Mouse (Mus musculus) heart, embryonic 14.5 days (tissue): ENCODE data around the gene Rap2a. TPM values are rescaled to one million over a fixed set of nuclear protein-coding genes. Genes with fewer than 3 reads are reported as not detected.

Source experiments
- ATAC-seq: fragments of 200-750 bp; cut with Nextera tagmentation; 2 replicates; pipeline ENCODE4 v1.8.0; 2017; ENCODE audit warnings: low read depth, moderate TSS enrichment; ENCODE audit not compliant: insufficient number of reproducible peaks, insufficient read depth, low FRiP score
- H3K27ac ChIP-seq, 2 experiments: fragments of 200-500 bp in 1 of 2; fragments of 300-500 bp in 1 of 2; sonication (generic) in 1 of 2; replicated peaks in 1 of 2; 2 replicates each; pipeline ENCODE4 v1.5.1; 2012 to 2014; ENCODE audit warnings: low read depth in 2 of 2, low read length in 2 of 2, control low read depth in 1 of 2, mild to moderate bottlenecking in 1 of 2, mixed read lengths in 1 of 2; ENCODE audit not compliant: control insufficient read depth in 1 of 2, insufficient read depth in 1 of 2
- H3K27me3 ChIP-seq: fragments of 300-500 bp; sonication (generic); 2 replicates; pipeline ENCODE4 v1.6.1; 2014; ENCODE audit warnings: mild to moderate bottlenecking, low read length, control low read depth; ENCODE audit not compliant: control insufficient read depth, insufficient read depth
- H3K36me3 ChIP-seq: fragments of 300-500 bp; sonication (generic); 2 replicates; pipeline ENCODE4 v1.6.1; 2014; ENCODE audit warnings: mild to moderate bottlenecking, control low read depth, low read length, mixed read lengths; ENCODE audit not compliant: control insufficient read depth, insufficient read depth
- H3K4me1 ChIP-seq, 2 experiments: fragments of 200-500 bp in 1 of 2; fragments of 300-500 bp in 1 of 2; sonication (generic) in 1 of 2; 2 replicates each; pipeline ENCODE4 v1.6.1; 2012 to 2014; ENCODE audit warnings: low read length in 2 of 2, control low read depth in 1 of 2, mixed read lengths in 1 of 2; ENCODE audit not compliant: control insufficient read depth in 2 of 2, insufficient read depth in 2 of 2
- H3K4me2 ChIP-seq: fragments of 300-500 bp; sonication (generic); 2 replicates; pipeline ENCODE4 v1.6.1; 2014; ENCODE audit warnings: mild to moderate bottlenecking, low read length
- H3K4me3 ChIP-seq, 2 experiments: fragments of 200-500 bp in 1 of 2; fragments of 300-500 bp in 1 of 2; sonication (generic) in 1 of 2; 2 replicates each; pipeline ENCODE4 v1.5.1; 2012 to 2014; ENCODE audit warnings: low read length in 2 of 2, mild to moderate bottlenecking in 2 of 2, control low read depth in 1 of 2, low read depth in 1 of 2, moderate library complexity in 1 of 2; ENCODE audit not compliant: control insufficient read depth in 1 of 2, insufficient read depth in 1 of 2
- H3K9ac ChIP-seq: fragments of 300-500 bp; sonication (generic); 2 replicates; pipeline ENCODE4 v1.6.1; 2014; ENCODE audit warnings: mild to moderate bottlenecking, low read length
- H3K9me3 ChIP-seq: fragments of 300-500 bp; sonication (generic); 2 replicates; pipeline ENCODE4 v1.6.1; 2016; ENCODE audit warnings: low read length, control low read depth; ENCODE audit not compliant: control insufficient read depth
- WGBS: fragments of 180-500 bp; shearing (Covaris S2); extraction: QIAGEN DNeasy Blood & Tissue Kit; methylation state at CpG from one replicate; pipeline ENCODE4 v1.1.7; 2014; 5-methylcytosine and 5-hydroxymethylcytosine counted together
- polyA plus RNA-seq: library from polyadenylated mRNA; unstranded; fragments of >200 nt; fragmentation: Nextera tagmentation; extraction: Ambion mirVana; gene quantifications from 2 replicates; pipeline ENCODE4 v1.2.1, GENCODE M21; 2014

The Rap2a gene
- polyA plus RNA-seq, 1 experiment from 2014 or later, result 14.9 TPM

DNA sequence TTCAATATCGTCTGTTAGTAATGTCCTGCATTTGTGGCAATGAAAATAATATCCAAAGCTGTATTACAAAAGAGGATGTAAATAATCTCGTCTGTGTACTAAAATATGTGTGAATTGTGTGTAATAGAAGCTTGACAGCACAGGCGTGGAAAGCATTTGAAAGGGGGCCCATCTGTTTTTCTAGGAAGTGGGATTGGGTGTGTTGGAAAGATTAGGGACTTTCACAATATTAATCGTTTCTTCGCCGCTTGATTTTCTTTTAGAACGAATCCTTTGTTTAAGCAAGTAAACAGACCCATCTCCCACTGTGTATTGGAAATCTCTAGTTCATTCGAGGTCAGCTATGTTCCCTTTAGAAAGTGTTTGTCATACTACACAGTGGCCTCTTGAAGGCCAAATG lies 64.2 kb downstream of the Rap2a start:
- no peaks in the 10 kb centered on the region for H3K27me3 ChIP-seq
- H3K9ac ChIP-seq, result no peak overlapping the region
- H3K4me2 ChIP-seq, result no peak overlapping the region
- no peak overlapping the region for H3K4me3 ChIP-seq
- no peak for ATAC-seq
- no peaks in the 10 kb centered on the region for H3K36me3 ChIP-seq
- H3K4me1 ChIP-seq, result peaks cover 4 to 8% of the 10 kb centered on the region in 2 experiments; a peak in 3 of 4 replicates
- H3K9me3 ChIP-seq, result no peaks in the 10 kb centered on the region
- WGBS, result 58% methylated on average over 8 of the region's 8 CpGs
- no peak overlapping the region for H3K27ac ChIP-seq

DNA sequence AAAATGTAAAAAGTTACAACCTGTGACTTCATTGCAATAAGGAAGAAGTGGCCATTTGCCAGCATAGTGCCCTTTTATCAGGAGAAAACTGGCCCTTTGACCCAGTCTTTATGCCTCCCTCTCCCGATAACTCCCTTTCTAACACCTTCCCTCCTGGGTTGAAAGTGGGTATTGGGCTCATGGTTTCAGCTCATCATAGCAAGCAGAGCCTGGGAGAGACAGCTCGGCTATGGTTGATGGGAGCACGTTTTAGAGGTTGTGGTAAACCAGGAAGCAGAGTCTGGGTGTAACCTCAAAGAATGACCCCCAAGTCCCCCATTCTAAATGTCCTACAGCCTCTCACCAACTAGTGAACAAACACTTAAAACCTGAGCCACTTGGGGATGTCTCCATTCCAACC lies 64.7 kb downstream of the Rap2a start:
- ATAC-seq, result no peak
- no peaks in the 10 kb centered on the region for H3K9me3 ChIP-seq
- H3K4me2 ChIP-seq, result no peak overlapping the region
- peaks cover 4 to 8% of the 10 kb centered on the region in 2 experiments; a peak in 3 of 4 replicates for H3K4me1 ChIP-seq
- WGBS, result 68% methylated on average over 3 of the region's 3 CpGs
- no peak overlapping the region for H3K27ac ChIP-seq
- no peaks in the 10 kb centered on the region for H3K36me3 ChIP-seq
- no peak overlapping the region for H3K9ac ChIP-seq
- H3K27me3 ChIP-seq, result no peaks in the 10 kb centered on the region
- H3K4me3 ChIP-seq, result no peak overlapping the region

DNA sequence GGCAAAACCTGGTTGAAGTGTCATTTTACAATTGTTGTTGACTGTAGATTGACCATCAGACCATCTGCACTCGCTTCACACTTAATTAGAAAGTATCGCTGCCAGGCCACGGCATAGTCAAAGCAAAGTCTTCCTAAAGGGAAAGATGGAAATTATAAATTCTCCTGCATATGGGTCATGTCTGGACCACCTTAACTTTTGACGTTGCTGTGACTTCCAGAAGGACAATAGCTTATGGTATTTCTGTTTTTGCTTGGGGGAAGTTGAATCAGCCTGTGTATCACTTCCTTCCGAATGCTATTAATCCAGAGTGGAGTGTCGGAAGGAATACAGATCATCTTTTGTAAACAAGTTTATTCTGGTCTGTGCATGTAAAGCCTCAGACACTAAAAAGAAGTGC lies 65.6 kb downstream of the Rap2a start:
- Histone ChIP-seq H3K4me1 (peaks cover 2 to 4% of the 10 kb centered on the region in 2 experiments; a peak in 1 of 4 replicates), H3K36me3 (no peaks in the 10 kb centered on the region), H3K9ac (no peak overlapping the region), H3K27ac (no peak overlapping the region), H3K4me2 (no peak overlapping the region), H3K27me3 (no peaks in the 10 kb centered on the region), H3K9me3 (no peaks in the 10 kb centered on the region), H3K4me3 (no peak overlapping the region)
- ATAC-seq, result no peak
- 79% methylated on average over 6 of the region's 6 CpGs for WGBS

DNA sequence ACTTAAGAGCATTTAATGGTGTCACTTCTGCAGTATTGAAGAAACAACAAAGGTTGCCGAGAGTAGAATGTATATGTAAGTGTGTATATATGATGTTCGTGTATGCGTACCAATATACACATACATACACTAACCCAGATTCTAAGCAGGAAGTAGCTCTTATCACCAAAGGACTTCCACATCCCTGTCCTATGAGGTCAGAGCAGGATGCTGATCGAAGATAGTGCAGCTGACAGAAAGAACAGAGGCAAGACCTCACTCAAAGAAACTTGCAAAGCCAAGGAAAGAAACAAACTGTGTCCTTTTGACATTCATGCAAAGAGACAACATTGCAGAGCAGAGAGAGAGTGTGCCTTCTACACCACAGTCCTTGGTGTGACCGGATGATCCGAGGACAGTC lies 66.3 kb downstream of the Rap2a start:
- H3K9ac ChIP-seq, result no peak overlapping the region
- H3K4me1 ChIP-seq, result peaks cover 2 to 4% of the 10 kb centered on the region in 2 experiments; a peak in 1 of 4 replicates
- no peak for ATAC-seq
- H3K4me3 ChIP-seq, result no peak overlapping the region
- no peaks in the 10 kb centered on the region for H3K9me3 ChIP-seq
- 0 out of 2 replicates have a peak overlapping the region, but pooled peaks have one; percentile 6 for H3K4me2 ChIP-seq
- H3K27ac ChIP-seq, result peak overlapping the region; percentile 45 to 71; a peak in 3 of 4 replicates
- no peaks in the 10 kb centered on the region for H3K27me3 ChIP-seq
- H3K36me3 ChIP-seq, result no peaks in the 10 kb centered on the region
- WGBS, result 56% methylated on average over 6 of the region's 6 CpGs

DNA sequence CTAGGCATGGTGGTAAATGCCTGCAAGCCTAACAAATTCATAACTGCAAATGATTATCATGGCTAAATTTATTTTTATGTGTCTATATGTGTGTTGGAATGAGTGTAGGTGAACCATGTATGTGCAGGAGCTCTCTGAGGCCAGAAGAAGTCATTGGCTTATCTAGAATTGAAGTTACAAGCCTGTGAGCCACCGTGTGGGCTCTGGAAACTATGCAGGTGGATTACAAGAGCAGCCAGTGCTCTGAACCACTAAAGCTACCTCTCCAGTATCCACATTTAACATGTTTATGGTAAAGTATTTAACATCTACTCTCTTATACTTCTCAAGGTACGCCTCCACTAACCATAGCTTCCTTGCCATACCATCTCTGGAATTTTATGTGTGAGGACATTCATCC lies 66.7 kb downstream of the Rap2a start:
- Histone ChIP-seq H3K9me3 (no peaks in the 10 kb centered on the region), H3K27me3 (no peaks in the 10 kb centered on the region)

More for the DNA sequence above, 66.7 kb downstream of the Rap2a start:
- H3K4me2 ChIP-seq, result 0 out of 2 replicates have a peak overlapping the region, but pooled peaks have one; percentile 6
- peak overlapping the region; percentile 45 to 71; a peak in 3 of 4 replicates for H3K27ac ChIP-seq
- no peaks in the 10 kb centered on the region for H3K36me3 ChIP-seq
- no peak overlapping the region for H3K4me3 ChIP-seq
- 55% methylated on average over 2 of the region's 2 CpGs for WGBS
- peaks cover 2 to 4% of the 10 kb centered on the region in 2 experiments; a peak in 1 of 4 replicates for H3K4me1 ChIP-seq
- ATAC-seq, result no peak
- no peak overlapping the region for H3K9ac ChIP-seq

Other genes with a start within 250 kb of the Rap2a start
- gene Mbnl2, start 202.8 kb upstream of the Rap2a start, polyA plus RNA-seq, result 129 and 130 TPM in 2 replicates